Mouse (Mus musculus) granulocyte monocyte progenitor cell, adult 5-6 weeks (primary cell): ENCODE results near the gene Gpr137b. TPM values are rescaled to one million over a fixed set of nuclear protein-coding genes. Genes with fewer than 3 reads are reported as not detected.
"Not testable (repeated sequence)": the region's sequence is repeated elsewhere in the genome, so short reads cannot be mapped to it uniquely, and the experiment has no call there.

Source experiments
- ATAC-seq: replicated peaks from 2 replicates; pipeline ENCODE4 v1.8.0; 2016; ENCODE audit warnings: mild to moderate bottlenecking, moderate TSS enrichment, inconsistent platforms; ENCODE audit not compliant: poor library complexity, severe bottlenecking
- total RNA-seq, 2 experiments: library from RNA; stranded (forward) in 1 of 2; stranded (reverse) in 1 of 2; fragments of 200-712, 200-1000 nt in 1 of 2; fragments of >200 nt in 1 of 2; fragmentation: Nextera tagmentation in 1 of 2; gene quantifications; 2 replicates each; pipeline ENCODE4 v1.2.3; 2014 to 2017

Gpr137b gene
- not detected in 2 replicates for total RNA-seq (2014; fragmentation: Nextera tagmentation)
- 3.3 TPM in 1 of 2 replicates, not detected in the other for total RNA-seq (2017)

- ATAC-seq, result peak; percentile 66
These were observed at the start of gene Gpr137b for GRCm38 (mm10) chr13:13393228-13394095. Gene Gpr137b, minus strand, starts transcription at chr13:13394014.

- not testable (repeated sequence) for ATAC-seq
These were observed 44.5 kb upstream of the Gpr137b start for GRCm38 (mm10) chr13:13438112-13438953.

GRCm38 (mm10) chr13:13437460-13438015 is 43.7 kb upstream of the Gpr137b start, which contains the start of gene Nid1:
Gene Nid1, plus strand, starts transcription at chr13:13437551.
- peak; percentile 29; the same call in 1 of the 2 replicates for ATAC-seq

GRCm38 (mm10) chr13:13436161-13436560 is 42.3 kb upstream of the Gpr137b start:
- ATAC-seq, result not testable (repeated sequence)

GRCm38 (mm10) chr13:13423301-13423700 is 29.5 kb upstream of the Gpr137b start:
- ATAC-seq, result not testable (repeated sequence)

GRCm38 (mm10) chr13:13418859-13419258 is 25.0 kb upstream of the Gpr137b start:
- not testable (repeated sequence) for ATAC-seq

GRCm38 (mm10) chr13:13416007-13416337 is 22.2 kb upstream of the Gpr137b start:
- not testable (repeated sequence) for ATAC-seq

- peak; percentile 83 for ATAC-seq
These were observed 21.5 kb upstream of the Gpr137b start for GRCm38 (mm10) chr13:13415120-13416006.

- no peak for ATAC-seq
These were observed 20.4 kb upstream of the Gpr137b start for GRCm38 (mm10) chr13:13414206-13414605.

- not testable (repeated sequence) for ATAC-seq
These were observed 11.7 kb upstream of the Gpr137b start for GRCm38 (mm10) chr13:13405511-13405910.

GRCm38 (mm10) chr13:13404517-13405155 is 10.8 kb upstream of the Gpr137b start:
- not testable (repeated sequence) for ATAC-seq

- ATAC-seq, result peak; percentile 37
These were observed 10.0 kb upstream of the Gpr137b start for GRCm38 (mm10) chr13:13403839-13404238.

GRCm38 (mm10) chr13:13403366-13403765 is 9.6 kb upstream of the Gpr137b start:
- not testable (repeated sequence) for ATAC-seq

GRCm38 (mm10) chr13:13402818-13403217 is 9.0 kb upstream of the Gpr137b start:
- ATAC-seq, result not testable (repeated sequence)

- not testable (repeated sequence) for ATAC-seq
These were observed 7.0 kb upstream of the Gpr137b start for GRCm38 (mm10) chr13:13400851-13401250.

- ATAC-seq, result peak; percentile 60
These were observed 232 bp upstream of the Gpr137b start for GRCm38 (mm10) chr13:13394096-13394395.

GRCm38 (mm10) chr13:13378168-13378859 is 15.5 kb downstream of the Gpr137b start:
- ATAC-seq, result peak; percentile 97

GRCm38 (mm10) chr13:13377180-13377579 is 16.6 kb downstream of the Gpr137b start:
- no peak for ATAC-seq

- not testable (repeated sequence) for ATAC-seq
These were observed 19.8 kb downstream of the Gpr137b start for GRCm38 (mm10) chr13:13373965-13374364.
